Mouse (Mus musculus): ENCODE data around the gene Klf11.
"Not testable (repeated sequence)": the region's sequence is repeated elsewhere in the genome, so short reads cannot be mapped to it uniquely, and the experiment has no call there.

Gene Klf11

DNA sequence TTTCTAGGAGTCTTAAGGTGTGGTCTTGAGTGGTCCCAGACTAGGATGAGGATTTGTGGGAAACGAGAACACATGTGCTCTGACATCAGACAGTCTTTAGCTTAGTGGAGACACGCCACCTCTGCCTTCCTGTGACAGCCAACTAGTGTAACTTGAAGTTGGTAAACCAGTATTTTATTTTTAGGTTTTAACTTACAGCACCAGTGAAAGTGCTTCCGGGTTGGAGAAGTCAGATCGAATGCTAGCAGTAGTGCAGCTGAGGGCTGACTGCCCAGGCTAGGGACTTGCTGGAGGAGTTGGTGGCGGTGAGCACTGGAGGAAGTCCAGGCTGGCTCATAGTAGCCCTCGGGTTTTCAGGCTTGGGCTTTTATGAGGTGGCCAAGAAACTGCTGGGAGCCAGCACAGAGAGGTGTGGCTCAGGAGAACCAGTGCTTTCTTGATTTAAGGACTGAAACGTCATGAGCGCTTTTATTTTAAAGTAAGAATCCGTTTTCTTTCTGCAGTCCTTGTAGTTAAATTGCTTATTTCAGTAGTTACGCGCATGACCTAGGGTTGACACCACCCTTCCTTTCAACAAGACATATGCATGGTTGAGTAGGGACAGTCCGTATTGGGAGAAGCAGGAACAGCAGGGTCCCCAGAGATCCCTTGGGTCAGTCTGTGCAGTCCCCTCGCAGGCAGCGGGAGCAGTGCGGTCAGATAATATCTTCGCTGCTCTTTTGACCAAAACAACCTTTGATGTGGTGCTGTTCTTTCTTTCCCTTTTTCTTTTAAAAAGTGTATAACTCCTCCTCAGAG lies 3.2 kb downstream of the Klf11 start:
- DNase-seq: no peak

DNA sequence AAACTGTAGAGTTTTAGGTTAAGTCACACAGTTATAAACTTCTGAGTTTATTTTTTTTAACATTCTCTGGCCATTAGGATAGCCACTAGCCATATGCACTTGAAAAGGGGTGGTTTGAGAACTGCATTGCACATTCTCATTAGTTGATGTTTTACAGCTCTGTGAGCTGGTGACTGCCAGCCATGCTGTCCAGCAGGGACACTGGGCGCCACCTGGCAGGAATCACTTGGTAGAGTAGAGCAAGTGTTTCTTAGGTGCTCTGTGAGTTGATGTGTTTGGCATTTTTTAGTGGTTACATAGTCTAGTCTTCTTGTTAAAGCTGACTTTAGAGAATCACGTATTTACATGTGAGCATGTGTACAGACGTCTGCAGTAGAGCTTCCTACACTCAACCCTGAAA lies 5.4 kb downstream of the Klf11 start:
- no peak for DNase-seq

- no peak for DNase-seq
Observed at GRCm38 (mm10) chr12:24658998-24659397, 7.9 kb downstream of the Klf11 start.

DNA sequence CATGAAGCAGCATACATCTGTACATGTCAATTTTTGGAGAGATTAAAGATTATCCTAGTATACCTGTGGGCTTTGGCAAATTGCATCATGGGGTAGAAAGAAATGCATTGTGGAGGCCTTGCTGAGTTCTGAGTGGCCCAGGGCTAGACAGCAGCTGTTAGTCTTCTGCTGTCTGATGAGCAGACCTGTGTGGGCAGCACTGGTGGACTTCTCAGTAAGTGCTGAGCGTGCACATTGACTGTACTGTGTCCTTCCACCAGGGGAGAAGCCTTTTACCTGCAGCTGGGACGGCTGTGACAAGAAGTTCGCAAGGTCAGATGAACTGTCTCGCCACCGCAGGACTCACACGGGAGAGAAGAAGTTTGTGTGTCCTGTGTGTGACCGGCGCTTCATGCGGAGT lies 8.8 kb downstream of the Klf11 start:
- DNase-seq: no peak

GRCm38 (mm10) chr12:24661100-24661499 lies 10.0 kb downstream of the Klf11 start:
- DNase-seq: no peak

GRCm38 (mm10) chr12:24662131-24662530 lies 11.1 kb downstream of the Klf11 start:
- DNase-seq: no peak

DNA sequence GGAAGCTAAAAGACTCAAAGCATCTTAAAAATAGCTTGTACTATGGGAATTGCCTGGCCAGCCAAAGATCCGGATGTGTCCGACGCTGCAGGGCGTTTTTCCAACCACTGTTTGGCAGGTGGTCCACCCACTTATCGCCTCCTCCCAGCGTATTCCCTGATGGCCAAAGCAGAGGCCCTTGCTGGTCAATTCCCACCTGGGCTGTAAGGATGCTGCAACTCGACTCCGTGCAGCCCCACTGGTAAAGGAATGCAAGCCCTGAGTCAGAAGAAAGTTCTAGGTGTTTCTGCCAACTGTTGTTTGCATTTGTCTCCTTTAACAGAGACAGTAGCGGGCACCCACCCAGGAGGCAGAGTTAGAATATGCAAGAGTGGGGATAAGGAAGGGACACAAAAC lies 29.0 kb downstream of the Klf11 start:
- DNase-seq: peak in 1 of 2 experiments; percentile 43

GRCm38 (mm10) chr12:24680492-24681285 lies 29.6 kb downstream of the Klf11 start:
- DNase-seq: peak; percentile 47 to 56

GRCm38 (mm10) chr12:24681286-24682023 lies 30.4 kb downstream of the Klf11 start, which contains the start of gene Cys1:
Gene Cys1 (minus strand): TSS chr12:24681813.
- peak; percentile 30 to 47 for DNase-seq

DNA sequence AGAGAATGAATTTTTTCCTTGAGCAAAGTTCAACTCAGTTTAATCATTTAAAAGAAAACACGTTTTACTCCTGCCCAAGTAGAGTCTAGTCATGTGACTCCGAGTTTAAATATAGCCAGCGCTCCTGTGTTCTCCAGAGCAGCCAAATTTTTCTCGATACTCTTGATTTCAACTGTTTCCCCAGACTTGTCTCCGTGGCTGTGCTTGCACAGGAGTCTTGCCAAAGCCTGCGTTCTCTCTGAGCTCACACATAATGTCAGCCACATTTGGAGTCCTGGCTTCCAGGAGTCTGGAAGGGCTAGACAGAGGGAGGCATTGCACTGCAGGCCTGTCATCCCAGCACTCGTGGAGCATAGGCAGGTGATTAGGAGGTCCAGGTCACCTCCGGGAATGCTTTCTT lies 31.5 kb downstream of the Klf11 start:
- no peak for DNase-seq

DNA sequence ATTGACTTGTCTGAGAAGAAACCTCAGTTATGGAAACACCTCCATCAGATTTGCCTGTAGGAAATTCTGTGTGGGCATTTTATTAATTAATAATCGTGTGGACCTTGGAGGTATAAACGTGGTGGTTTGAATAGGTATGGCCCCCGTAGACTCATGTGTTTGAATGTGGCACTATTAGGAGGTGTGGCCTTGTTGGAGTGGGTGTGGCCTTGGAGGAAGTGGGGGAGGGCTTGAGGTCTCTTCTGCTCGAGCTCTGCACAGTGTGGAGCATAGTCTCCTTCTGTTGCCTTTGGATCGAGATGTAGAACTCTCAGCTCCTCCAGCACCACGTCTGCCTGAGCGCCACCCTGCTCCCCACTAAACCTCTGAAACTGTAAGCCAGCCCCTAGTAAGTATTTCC lies 32.4 kb downstream of the Klf11 start:
- DNase-seq: no peak

GRCm38 (mm10) chr12:24686038-24686695 lies 35.1 kb downstream of the Klf11 start:
- DNase-seq: no peak

DNA sequence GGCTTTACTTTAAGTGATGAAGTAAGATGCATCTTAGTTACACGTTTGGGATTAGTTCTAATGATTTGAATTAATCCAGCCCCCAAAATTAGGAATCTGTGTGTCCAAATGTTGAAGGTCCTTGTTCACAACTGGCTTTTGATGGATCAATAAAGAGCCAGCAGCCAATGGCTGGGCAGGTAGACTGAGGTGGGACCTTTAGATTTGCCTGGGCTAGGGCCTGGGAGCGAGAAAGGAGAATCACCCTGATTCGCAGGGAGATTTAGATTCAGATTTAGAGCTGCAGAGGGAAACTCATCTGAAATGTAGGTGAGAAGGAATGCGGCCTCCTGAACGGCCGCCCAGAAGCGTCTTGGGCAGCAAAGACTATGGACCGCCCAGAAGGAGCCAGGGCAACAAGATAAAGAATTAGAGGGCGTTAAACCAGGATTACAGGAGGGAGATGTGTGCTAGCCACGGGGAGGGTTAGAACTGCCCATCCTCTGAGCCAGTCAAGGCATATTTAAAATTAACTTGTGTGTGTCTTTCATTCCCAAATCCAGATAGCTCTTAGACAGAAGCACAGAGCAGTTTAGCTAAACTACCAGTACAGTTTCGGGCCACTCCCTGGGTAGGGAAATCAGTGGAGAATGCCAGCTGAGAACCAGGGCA lies 35.7 kb downstream of the Klf11 start:
- no peak for DNase-seq

GRCm38 (mm10) chr12:24690351-24690750 lies 39.3 kb downstream of the Klf11 start:
- no peak for DNase-seq

DNA sequence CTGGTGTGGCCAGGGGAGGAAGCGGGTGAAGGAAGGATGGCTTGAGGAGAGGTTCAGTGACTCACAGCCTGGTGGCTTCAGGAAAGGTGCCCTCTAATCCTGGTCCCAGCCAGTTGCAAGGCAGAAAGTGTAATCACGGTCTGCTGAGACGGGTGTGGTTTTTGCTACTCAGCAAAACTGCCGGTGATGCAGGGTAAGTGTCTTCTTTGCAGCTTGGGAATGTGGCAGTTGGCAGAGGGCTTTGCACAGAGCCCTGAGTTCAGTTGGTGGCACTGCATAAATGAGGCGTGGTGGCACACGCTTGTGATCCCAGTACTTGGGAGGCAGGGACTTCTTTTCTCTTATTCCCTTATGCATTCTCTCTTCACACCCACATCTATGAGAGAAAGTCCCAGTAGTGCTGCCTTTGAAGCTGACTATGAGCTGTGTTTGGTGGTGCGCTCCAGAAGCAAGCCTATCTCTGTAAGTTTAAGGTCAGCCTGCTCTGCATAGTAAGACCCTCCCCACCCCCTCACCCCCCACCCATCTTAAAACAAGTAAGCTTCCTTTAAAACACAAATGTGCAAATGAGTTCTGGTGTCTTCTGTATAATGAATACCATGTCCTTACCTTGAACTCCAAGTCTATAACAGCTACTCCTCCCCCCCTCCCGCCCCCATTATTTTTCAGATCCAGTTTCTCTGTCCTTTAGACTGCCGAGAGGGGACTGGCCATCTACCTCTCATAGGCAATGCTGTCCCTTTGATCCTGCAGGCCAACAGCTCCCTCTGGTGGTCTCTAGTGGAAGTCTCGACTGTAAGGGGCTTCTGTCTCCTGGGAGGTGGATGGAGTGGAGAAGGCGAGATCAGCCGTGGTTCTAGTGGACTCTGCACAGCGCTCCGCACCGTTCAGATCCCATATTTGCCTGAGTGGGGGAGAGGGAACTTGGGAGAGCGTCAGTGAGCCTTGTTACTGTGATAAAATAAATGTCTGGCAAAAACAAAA lies 45.7 kb downstream of the Klf11 start:
- DNase-seq: peak; percentile 80 to 90

- no peak for DNase-seq
Observed at GRCm38 (mm10) chr12:24697484-24698204, 46.6 kb downstream of the Klf11 start.

- DNase-seq: no peak
Observed at GRCm38 (mm10) chr12:24698514-24698913, 47.4 kb downstream of the Klf11 start.

GRCm38 (mm10) chr12:24699578-24699977 lies 48.5 kb downstream of the Klf11 start:
- DNase-seq: no peak

- DNase-seq: not testable (repeated sequence)
Observed at GRCm38 (mm10) chr12:24701621-24702020, 50.5 kb downstream of the Klf11 start.

GRCm38 (mm10) chr12:24703013-24703412 lies 51.9 kb downstream of the Klf11 start:
- DNase-seq: no peak
